Mouse (Mus musculus) adrenal gland, adult 8-10 months (tissue): ENCODE measurements at regions not wholly inside any gene's neighbourhood (a gene's known extent, or its start where the extent isn't known, plus 50 kb on each side); places are given as distances from the start of the nearest gene placed in this dataset.

ENCODE experiments used
- DNase-seq: peaks from one replicate; pipeline ENCODE4 v3.0.0; 2022

DNA sequence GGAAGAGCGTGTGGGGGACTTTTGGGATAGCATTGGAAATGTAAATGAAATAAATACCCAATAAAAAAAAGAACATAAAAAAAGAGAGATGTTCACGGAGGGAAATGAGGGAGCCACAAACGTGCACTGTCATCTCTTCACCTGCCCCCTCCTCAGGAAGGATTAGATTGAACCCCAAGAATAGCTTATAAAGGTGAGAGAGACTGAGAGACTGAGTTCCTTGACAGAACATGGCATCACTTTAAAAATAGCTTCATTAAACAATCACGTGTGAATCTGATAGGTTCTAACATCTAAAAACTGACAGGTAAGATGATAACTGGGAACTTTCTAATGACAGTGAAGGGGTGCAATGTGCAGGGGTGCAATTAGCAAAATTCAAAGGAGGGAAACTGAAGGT lies 105.2 kb downstream of the Csl start:
- DNase-seq: no peak

DNA sequence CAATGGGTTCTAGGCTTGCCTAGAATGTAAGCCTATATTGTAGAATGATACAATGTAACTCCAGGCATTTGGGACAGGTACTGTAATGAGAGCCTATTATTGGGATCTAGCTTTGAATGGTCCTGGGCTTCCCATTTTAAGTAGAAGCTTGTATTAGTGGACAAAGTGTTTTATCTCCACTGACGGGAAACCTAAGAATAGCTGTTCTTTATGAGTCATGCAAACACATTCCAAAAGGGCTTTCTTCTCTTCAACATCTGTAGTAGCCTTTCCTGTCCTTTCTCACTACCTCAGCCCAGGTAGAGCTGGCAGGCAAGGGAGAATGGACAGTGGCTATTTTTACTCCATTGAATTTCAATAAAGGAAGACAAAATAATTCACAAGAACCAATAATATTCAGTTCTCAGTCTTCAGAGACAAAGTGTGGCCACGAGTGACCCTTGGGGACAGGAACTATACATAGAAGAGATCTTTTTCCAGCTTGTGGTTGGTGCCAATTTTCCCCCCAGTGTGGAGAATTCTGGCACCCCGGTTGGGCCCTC lies 82.8 kb downstream of the Csl start:
- DNase-seq: no peak

DNA sequence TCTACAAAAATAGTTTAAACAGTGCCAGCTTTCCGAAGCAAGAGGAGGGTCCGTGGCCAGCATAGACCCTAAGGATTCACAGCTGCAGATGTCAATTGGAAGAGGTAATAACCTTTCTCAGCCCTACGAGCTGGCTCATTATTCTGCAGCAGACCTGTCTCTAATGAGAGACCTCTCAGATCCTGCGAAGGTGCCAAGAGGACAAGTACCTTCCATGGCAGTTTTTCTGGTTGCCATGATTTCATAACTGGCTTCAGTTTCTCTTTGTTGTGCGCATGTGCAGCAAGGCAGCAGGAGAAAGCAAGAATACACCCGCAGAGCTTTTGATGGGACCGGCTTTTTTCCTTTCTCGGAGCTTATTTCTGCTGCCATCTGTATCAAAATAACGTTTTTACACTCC lies 81.4 kb downstream of the Csl start:
- no peak for DNase-seq

DNA sequence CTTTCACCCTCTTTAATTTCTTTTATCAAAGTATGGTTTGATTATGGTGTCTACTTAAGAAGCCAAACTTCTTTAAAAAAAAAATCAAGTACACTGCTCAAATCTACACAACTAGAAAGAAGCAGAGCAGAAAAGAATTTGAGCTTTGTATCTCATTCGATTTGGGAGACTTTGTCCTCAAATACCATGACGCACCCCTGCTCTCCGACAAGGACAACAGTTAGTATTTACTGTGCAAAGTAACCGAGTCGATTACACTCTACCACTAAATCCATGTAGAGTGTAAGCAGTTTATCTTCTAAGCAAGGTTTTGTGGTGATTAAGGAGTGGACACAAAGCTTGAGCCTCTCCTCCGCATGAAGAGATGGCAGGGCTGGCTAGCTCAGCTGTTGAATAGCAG lies 79.6 kb downstream of the Csl start:
- no peak for DNase-seq

DNA sequence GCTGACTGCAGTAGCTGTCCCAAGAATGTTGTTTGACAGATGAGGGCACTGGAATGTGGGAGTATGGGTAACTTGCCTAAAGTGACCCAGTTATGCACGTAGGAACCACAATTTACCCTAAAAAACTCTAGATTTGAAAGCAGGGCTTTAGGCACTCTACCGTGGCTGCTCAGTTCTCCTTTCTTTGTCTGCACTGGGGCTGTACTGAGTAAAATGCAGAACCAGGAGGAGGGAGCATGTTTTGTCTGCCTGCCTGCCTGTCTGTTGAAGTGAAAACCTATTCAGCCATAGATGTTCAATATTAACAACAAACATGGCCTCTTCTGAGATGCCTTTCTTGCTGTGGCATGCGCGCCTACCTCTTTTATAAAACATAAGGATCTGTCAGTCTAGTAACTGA lies 77.5 kb downstream of the Csl start:
- no peak for DNase-seq

DNA sequence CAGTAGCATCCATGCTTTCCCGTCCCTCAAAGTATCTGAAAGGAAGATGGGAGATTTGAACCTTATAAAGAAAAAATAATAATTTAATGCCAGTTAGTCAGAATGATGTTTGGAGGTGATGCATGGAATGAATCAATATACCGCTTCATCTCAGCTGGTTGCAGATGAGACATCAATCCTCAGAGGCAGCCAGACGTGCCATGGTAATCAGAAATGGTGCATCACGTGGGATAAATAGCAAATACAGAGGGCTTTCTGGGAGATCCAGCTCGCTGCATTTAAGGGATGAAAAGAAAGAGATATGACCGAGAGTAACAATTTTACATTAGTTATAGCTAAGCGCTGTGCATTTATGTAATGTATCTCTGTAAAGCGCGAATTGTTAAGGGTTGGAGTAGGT lies 77.1 kb downstream of the Csl start:
- no peak for DNase-seq

DNA sequence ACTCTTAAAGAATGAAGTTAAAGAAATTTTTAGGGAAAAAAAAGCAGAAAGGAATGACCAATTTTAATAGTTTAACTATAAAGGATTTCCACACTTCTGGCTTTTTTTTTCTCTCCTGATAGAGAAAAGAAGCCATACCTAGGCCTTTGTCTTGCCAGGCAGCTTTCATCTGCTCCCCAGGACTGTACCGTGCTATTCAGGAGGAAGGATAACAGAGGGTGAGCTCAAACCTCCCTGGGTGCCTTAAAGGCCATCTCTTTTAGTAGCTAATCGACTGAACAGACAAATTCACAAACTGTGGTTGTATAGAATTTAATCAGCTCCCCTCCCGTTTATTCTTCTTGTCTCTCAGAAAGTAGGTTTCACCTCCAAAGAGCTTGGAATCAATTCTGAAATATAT lies 76.1 kb downstream of the Csl start:
- DNase-seq: no peak

DNA sequence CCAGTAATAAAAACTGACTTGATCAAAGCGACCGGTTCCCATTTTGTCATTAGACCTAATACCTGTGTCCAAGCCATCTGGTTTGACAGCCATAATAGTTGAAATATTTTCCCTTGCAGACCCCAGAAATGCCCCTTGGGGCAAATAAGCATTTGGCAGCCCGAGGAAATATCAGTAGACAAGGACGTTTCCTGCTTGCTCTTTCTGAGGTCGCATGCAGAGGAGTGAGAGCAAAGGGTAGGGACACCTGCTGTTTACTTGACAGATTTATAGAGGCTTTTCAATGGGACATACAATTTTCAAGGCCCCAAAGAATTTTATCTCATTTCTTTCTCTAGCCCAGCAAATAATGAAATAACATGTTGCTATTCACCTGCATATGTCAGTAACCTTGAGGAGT lies 73.5 kb downstream of the Csl start:
- DNase-seq: no peak

DNA sequence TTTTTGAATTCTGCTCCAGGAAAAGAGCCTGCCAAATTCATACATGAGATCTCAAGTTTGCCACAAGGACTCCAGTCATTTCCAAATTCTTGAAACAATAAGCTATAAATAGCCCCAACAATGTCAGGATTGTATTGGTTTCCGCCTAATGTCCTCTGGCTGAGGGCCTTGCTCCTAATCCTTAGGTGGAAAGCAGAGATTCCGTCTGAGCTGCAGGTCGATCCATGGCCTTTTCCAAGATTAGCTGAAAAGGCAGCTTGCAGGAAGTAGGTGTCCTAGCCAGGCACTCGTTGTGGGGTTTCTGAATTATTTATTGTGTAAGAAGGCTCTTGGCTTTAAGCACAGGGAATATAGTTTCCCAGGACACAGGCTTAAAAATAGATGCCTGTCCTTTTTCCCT lies 72.4 kb downstream of the Csl start:
- no peak for DNase-seq

DNA sequence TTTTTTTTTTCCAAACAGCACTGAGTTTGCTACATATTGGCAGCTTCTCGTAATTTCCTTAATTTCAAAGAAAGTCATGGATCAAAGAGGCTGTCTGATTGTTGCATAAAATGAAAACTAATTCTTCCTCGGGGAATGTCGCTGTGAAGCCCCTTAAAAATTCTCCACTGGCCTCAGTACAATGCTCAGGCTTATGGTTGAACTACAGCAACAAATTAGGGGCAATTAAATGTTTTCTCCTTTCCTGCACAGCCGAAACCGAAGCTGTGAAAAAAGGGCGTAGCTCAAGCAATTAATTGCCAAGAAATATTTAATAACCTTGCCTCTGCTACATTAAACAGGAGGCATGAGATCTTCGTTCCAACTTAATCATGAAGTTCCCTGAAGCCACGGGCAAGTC lies 61.8 kb downstream of the Csl start:
- no peak for DNase-seq

DNA sequence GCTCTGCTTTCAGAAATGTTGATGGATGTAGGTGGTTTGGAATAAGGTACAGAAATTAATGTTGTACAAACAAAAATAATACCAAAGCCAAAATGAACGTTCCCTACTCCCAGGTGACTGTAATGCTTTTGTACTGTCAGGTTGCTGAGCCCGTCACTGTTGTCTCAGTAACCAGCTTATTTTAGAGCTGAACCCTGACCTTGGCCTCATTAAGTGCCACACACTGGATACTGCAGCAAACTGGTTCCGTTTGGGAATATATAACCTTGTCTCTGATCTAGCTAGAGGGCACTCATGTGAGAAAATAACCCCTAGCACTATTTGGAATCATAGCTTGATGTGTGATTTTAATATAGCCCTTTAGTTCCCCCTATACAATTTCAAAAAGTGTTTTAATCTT lies 60.0 kb downstream of the Csl start:
- peak; percentile 9 for DNase-seq

DNA sequence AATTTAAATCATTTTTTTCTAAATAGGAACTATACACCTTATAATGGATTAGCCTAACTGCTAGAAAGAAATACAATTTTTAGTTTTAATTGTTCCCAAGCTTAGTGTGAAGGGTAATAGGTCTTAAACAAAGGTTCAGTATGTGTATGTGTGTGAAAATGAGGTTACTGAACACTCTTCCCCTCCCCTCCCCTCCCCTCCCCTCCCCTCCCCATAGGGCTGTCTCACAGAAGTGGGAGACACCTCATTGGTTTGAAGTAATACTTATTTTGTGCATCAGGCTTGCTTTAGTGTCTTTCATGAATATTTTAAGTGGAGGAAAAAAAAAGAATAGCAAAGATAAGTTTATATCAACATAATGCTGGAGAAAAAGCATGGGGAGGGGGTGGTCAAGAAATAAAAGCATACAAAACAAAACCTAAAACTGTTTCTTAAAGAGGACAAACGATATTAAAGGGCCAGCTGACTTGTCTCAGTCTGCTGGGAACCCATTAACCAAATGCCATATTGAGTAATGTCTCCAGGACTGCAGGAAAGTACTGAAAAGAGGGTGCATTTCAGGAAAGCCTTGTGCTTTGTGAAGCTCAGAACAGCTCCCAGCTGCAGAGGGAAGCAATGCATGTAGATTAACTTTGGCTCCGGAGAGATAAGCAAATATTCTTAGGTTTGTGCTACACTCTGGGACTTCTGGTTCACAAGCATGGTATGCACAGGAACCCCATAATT lies 59.2 kb downstream of the Csl start:
- no peak for DNase-seq
